Mouse (Mus musculus) urinary bladder, adult 18-20 months (tissue): ENCODE measurements at regions not wholly inside any gene's neighbourhood (a gene's known extent, or its start where the extent isn't known, plus 50 kb on each side); places are given as distances from the start of the nearest gene placed in this dataset.

Experiments
- DNase-seq, 2 experiments: peaks; one replicate each; pipeline ENCODE4 v3.0.0; 2022; ENCODE audit warnings: low spot score in 2 of 2, mixed read lengths in 2 of 2

- no peak for DNase-seq
These were observed 271.2 kb upstream of the Zfp637 start for GRCm38 (mm10) chr6:117569576-117570326.

DNA sequence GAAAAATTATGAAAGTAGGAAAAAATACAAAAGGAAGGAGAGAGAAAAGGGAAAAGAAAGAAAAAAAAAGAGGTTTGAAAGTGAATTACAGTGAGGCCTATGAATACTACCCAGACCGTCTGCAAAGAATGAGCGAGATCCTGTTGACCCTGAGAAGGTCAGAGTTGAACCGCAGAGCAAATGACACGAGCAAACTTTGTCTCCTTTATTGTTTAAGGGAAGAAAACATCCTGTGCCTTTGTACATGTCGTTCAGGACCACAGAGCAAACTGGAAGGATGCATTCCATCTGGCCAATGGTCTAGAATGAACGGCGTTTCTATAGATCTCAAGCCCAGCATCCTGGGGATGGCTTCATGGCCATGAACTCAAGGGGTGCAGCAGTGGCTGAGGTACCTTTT, 270.6 kb upstream of the Zfp637 start:
- DNase-seq, result no peak

DNA sequence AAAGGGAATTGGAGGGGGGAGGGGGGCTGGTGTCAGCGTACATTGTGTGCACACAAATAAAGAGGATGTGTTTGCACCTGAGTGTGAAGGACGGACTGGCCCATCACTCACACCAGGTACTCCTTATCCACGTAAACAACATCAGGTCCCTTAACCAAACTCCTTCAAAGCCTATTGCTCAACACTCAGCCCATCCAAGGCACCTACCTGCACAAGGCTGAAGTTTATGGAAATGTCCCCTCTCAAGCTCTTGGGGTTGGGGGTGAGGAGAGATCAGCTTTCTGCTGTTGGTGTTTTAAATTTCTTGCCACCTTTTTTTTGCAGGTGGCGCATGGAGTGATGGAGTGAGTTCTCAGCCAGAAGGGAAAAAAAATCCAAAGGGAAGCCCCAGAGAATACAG, 270.2 kb upstream of the Zfp637 start:
- no peak for DNase-seq

- DNase-seq, result no peak
These were observed 269.0 kb upstream of the Zfp637 start for GRCm38 (mm10) chr6:117572006-117572405.

- no peak for DNase-seq
These were observed 267.6 kb upstream of the Zfp637 start for GRCm38 (mm10) chr6:117573371-117573770.

DNA sequence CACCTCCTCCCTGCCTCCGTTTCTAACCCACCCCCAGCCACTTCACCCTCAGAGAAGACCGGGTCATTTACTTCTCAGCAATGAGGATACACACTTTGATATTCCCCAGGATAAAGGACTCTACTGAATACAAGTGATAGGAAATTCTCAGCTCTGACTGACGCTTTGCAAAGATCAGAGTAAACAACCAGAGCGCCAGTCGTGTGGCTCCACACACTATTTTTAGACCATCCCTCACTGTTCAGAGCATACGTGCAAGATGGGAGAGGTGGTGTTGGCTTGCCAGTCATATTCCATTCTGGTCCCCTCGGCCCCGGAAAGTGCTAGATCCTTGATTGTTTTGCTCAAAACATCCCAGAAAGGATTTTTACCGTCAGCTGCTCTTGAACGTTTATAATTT, 266.8 kb upstream of the Zfp637 start:
- DNase-seq, result no peak

GRCm38 (mm10) chr6:117575057-117575456, 265.9 kb upstream of the Zfp637 start:
- DNase-seq, result no peak

DNA sequence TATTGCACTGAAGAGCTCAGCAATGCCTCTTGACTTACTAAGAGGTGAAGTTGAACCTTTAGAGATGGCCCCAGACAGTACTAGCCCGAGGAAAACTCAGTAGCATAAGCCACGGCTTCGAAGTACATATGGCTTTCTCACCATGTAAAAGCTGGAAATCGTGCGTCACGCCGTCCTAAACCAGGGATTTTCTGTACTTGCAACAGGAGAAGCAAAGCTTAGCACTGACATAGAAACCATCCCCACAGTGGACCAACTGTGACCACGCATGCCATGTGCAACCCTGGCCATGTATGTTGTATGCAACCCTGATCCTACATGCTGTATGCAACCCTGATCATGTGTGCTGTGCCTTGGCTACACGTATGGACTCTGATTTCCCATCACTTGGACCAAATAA, 265.0 kb upstream of the Zfp637 start:
- DNase-seq, result no peak

GRCm38 (mm10) chr6:117577539-117578521, 263.1 kb upstream of the Zfp637 start:
- no peak for DNase-seq

- no peak for DNase-seq
These were observed 260.0 kb upstream of the Zfp637 start for GRCm38 (mm10) chr6:117580951-117581350.

DNA sequence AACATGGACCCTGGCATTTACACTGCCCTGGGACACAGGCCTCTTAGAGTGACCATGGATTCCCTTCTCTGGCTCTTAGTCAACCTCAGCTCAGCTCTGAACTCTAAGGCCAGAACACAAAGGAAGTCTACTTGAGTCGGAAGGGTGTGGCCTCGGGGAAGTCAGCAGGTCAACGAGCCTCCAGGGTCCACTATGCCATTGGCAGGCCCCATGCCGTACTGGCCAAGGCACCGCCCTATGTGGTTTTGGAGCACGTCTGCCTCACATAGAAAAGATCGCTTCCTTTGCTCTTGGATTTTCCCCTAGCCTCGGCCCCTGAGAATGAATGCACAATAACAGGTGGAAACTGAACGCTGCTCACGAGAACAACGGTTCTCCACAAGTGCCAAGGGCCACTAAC, 257.9 kb upstream of the Zfp637 start:
- DNase-seq, result no peak

GRCm38 (mm10) chr6:117584563-117584962, 256.4 kb upstream of the Zfp637 start:
- DNase-seq, result no peak

DNA sequence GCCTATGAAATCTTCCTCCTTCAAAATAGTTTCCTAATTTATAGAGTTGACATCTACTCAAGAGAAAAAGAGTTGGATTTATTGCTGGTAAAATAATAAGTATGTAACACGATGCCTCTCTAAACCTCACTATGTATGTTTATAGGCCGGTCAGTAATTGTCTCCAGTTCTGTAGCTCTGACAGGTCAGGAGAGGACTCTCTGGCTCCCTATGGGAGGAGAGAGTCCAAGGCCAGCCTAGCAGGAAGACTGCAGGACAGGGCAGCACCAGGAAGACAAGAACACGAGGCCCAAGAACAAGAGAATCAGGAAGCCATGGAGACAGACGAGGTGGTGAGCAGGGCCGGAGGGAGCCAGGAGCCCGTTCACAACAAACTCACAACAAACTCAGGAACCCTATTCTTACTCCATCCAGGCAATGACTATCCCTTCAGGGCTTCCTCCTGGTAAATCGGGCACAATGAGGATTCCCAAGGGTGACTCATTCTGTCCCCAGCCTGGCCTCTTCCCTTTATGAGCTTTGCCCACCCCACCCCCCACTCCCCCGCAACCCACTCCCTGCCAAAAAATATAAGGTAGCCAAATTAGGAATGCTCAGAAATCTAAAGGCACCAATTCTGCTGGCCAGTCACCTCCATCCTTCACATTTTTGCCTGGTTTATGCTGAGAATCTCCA, 244.7 kb upstream of the Zfp637 start:
- no peak for DNase-seq

DNA sequence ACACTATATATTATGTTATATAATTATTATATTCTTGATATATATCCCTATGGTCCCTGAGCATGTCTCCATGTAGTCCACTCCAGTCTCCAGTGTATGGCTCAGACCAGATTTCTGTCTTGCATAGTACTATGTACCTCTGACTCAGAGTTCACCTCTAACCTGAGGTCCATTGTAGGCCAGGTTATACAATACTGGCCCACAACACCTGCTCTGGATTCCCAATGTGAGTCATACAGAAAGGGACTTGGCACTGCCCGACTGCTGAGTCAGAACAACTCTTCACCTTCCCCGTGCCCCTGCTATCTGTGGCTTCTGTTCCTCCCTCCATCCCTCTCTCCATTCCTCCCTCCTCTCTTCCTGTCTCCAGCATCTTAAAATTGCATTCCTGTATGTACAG, 236.1 kb upstream of the Zfp637 start:
- DNase-seq, result no peak

GRCm38 (mm10) chr6:117605685-117606084, 235.3 kb upstream of the Zfp637 start:
- DNase-seq, result no peak

GRCm38 (mm10) chr6:117606211-117606610, 234.8 kb upstream of the Zfp637 start:
- DNase-seq, result no peak

GRCm38 (mm10) chr6:117607023-117607422, 234.0 kb upstream of the Zfp637 start:
- peak; percentile 13 to 16 for DNase-seq

DNA sequence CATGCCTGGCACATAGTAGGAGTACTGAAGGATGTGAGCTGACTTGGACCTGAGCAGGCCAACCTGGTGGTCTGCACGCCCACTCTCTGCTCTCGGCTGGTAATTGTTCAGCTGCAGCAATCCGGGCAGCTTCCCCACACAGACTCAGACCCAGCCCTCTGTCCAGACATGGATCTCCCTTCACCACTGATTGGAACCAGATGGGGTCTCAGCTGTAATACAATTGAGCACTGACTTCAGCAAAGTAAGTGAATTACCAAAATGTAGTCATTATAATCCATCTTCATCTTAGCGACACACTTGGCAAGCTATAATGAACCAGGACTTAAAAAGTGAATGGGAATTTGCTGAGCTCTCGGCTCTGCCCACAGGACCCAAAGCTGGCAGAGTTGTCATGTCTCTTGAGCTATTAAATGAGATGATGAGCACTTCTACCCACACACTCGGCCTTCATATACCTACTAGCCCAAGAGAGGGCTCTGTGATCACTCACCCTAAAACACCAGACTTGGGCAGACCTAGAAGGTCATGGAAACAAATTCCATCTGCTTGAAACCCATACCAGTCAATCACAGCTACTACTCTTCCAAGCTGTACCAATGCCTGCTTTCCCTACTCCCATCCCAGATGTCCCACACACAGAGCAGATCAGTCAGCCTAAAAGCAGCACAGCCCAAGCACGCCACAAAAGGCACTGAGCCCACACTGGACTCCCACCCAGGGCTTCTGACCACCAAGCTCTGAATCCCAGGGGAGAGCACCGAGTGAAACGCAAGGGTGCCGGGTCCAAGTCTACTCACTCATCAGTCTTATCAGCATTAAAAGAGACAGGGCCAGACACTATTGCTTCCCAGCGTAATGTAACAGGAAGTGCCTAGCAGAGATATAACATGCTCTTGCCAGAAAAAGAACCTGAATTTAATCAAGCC, 231.2 kb upstream of the Zfp637 start:
- DNase-seq, result no peak

DNA sequence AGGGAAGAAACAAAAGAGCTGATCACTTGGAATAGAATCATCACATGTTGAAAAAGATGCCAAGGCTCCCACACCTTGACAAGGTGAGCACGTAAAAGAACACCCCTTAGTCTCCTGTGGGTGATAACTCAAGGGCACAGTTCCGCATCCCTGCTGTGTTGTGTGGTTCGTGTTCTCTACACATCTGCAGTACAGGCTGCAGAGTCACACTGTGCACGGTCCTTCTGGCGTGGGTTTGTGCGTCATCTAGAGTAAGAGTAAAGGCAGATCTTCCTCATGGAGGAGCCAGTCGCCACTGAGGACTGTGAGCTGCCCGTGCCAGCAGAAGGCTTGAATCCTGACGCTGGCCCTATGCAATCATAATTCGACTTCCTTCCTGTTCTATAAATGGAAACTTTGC, 229.7 kb upstream of the Zfp637 start:
- DNase-seq, result no peak

DNA sequence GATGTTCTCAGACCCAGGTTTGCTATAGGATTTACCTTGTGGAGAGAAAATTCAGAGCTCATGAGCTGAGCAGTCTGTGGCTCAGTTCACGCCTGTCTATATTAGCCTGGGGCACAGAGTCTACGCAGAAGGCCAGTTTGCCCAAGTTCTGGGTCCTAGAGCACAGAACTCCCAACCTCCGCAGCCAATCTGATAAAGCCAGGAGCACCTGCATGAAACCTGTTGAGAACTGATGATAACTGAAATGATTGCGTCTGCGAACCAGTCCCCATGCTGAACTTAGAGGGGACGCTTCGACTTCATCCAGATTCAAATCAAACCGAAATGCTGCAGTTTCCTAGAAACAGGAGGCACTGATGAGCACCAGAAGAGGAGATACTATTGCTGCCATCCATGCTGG, 229.0 kb upstream of the Zfp637 start:
- no peak for DNase-seq

DNA sequence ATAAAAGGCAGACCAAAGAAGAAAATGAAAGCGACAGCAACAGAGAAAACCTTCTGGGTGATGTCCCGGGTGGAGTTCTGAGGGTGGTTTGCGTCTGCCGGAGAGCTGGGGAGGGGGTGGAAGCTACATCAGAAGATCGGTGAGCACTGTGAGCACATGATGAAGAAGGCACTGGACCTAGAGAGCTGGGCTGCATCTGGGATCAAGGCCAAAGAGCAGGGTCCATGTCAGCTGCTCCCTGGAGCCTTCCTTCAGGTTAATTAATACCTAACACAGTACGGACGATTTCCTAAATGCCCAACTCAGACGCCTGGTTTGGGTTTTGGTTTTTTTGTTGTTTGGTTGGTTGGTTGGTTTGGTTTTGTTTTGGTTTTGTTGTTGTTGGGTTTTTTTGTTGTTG, 228.6 kb upstream of the Zfp637 start:
- DNase-seq, result no peak
